Mouse (Mus musculus) ES-E14 (cell line): ENCODE data around the gene Dgkb.

ENCODE experiments used
- CHD2 ChIP-seq: IDR thresholded peaks from 2 replicates; pipeline ENCODE4 v1.6.1; 2014; ENCODE audit warnings: mild to moderate bottlenecking, low read depth, low read length, inconsistent platforms
- MAFK ChIP-seq: IDR thresholded peaks from 2 replicates; pipeline ENCODE4 v1.6.1; 2014; ENCODE audit warnings: mild to moderate bottlenecking, low read depth, low read length, inconsistent platforms; ENCODE audit not compliant: insufficient read depth
- ZC3H11A ChIP-seq: IDR thresholded peaks from 2 replicates; pipeline ENCODE4 v1.6.1; 2012; ENCODE audit warnings: low read depth, mild to moderate bottlenecking, inconsistent platforms, low read length, borderline replicate concordance
- ZNF384 ChIP-seq: IDR thresholded peaks from 2 replicates; pipeline ENCODE4 v1.6.1; 2012; ENCODE audit warnings: low read depth, low read length, inconsistent platforms

- TF ChIP-seq MAFK (no peak), CHD2 (no peak), ZNF384 (no peak), ZC3H11A (no peak)
Measured at GRCm38 (mm10) chr12:37880042-37881017, 62.8 kb downstream of the Dgkb start.
